Mouse (Mus musculus) midbrain, embryonic 15.5 days (tissue): ENCODE measurements around the gene Gpr137c. TPM values are rescaled to one million over a fixed set of nuclear protein-coding genes. Genes with fewer than 3 reads are reported as not detected.
A peak's percentile ranks its signal among the peaks of the same experiment; 100 is the strongest.

Source experiments
- ATAC-seq: fragments of 200-750 bp; cut with Nextera tagmentation; replicated peaks from 2 replicates; pipeline ENCODE4 v1.8.0; 2017; ENCODE audit warnings: moderate TSS enrichment
- H3K27ac ChIP-seq: fragments of 300-500 bp; sonication (generic); 2 replicates; pipeline ENCODE4 v1.5.1; 2015; ENCODE audit warnings: mild to moderate bottlenecking, inconsistent platforms
- H3K27me3 ChIP-seq: fragments of 300-500 bp; sonication (generic); replicated peaks from 2 replicates; pipeline ENCODE4 v1.6.1; 2015; ENCODE audit warnings: inconsistent platforms
- H3K36me3 ChIP-seq: fragments of 300-500 bp; sonication (generic); replicated peaks from 2 replicates; pipeline ENCODE4 v1.6.1; 2015; ENCODE audit warnings: inconsistent platforms
- H3K4me1 ChIP-seq: fragments of 300-500 bp; sonication (generic); 2 replicates; pipeline ENCODE4 v1.6.1; 2015; ENCODE audit warnings: inconsistent platforms
- H3K4me2 ChIP-seq: fragments of 300-500 bp; sonication (generic); 2 replicates; pipeline ENCODE4 v1.6.1; 2015; ENCODE audit warnings: inconsistent platforms, mild to moderate bottlenecking, moderate library complexity
- H3K4me3 ChIP-seq: fragments of 300-500 bp; sonication (generic); 2 replicates; pipeline ENCODE4 v1.5.1; 2015; ENCODE audit warnings: mild to moderate bottlenecking, inconsistent platforms
- H3K9ac ChIP-seq: fragments of 300-500 bp; sonication (generic); 2 replicates; pipeline ENCODE4 v1.6.1; 2015; ENCODE audit warnings: mild to moderate bottlenecking, inconsistent platforms
- H3K9me3 ChIP-seq: fragments of 300-500 bp; sonication (generic); 2 replicates; pipeline ENCODE4 v1.6.1; 2016; ENCODE audit warnings: inconsistent platforms
- WGBS: fragments of 180-500 bp; shearing (Covaris S2); methylation state at CpG from one replicate; pipeline ENCODE4 v1.1.7; 2015; ENCODE audit warnings: mixed read lengths; 5-methylcytosine and 5-hydroxymethylcytosine counted together
- polyA plus RNA-seq: library from polyadenylated mRNA; unstranded; fragments of >200 nt; fragmentation: Nextera tagmentation; extraction: Ambion mirVana; gene quantifications from 2 replicates; pipeline ENCODE4 v1.2.1, GENCODE M21; 2015

The Gpr137c gene
- 15.9 and 18.1 TPM in 2 replicates for polyA plus RNA-seq

GRCm38 (mm10) chr14:45219281-45220089 is at the start of gene Gpr137c:
TSS of gene Gpr137c (plus strand) at chr14:45219717.
- H3K9me3 ChIP-seq, result no peaks in the 10 kb centered on the region
- H3K36me3 ChIP-seq, result no peaks in the 10 kb centered on the region
- H3K4me1 ChIP-seq, result peaks cover 24% of the 10 kb centered on the region
- peak within 1 kb of the TSS; percentile 97 for H3K9ac ChIP-seq
- H3K4me2 ChIP-seq, result peak within 1 kb of the TSS; percentile 65
- H3K27me3 ChIP-seq, result no peaks in the 10 kb centered on the region
- H3K27ac ChIP-seq, result peak within 1 kb of the TSS; percentile 95
- peak; percentile 99 for ATAC-seq
- H3K4me3 ChIP-seq, result peak within 1 kb of the TSS; percentile 92
- WGBS, result under 1% methylated on average over 73 of the region's 86 CpGs

GRCm38 (mm10) chr14:45172260-45172659 is 47.3 kb upstream of the Gpr137c start:
- no peak for ATAC-seq
- Histone ChIP-seq H3K27ac (no peak overlapping the region), H3K4me2 (no peak overlapping the region), H3K9ac (no peak overlapping the region), H3K9me3 (no peaks in the 10 kb centered on the region), H3K4me1 (no peaks in the 10 kb centered on the region), H3K36me3 (no peaks in the 10 kb centered on the region), H3K4me3 (no peak overlapping the region), H3K27me3 (no peaks in the 10 kb centered on the region)
- 97% methylated on average over 5 of the region's 5 CpGs for WGBS

- Histone ChIP-seq H3K27me3 (no peaks in the 10 kb centered on the region), H3K9me3 (no peaks in the 10 kb centered on the region), H3K27ac (no peak overlapping the region), H3K4me1 (no peaks in the 10 kb centered on the region), H3K4me3 (no peak overlapping the region), H3K36me3 (no peaks in the 10 kb centered on the region), H3K9ac (no peak overlapping the region), H3K4me2 (no peak overlapping the region)
- WGBS, result 70% methylated on average over 14 of the region's 14 CpGs
- ATAC-seq, result 0 out of 2 replicates have a peak, but pooled peaks have one; percentile 45
Observed at GRCm38 (mm10) chr14:45175012-45175740, 44.3 kb upstream of the Gpr137c start.

GRCm38 (mm10) chr14:45179186-45179585 is 40.3 kb upstream of the Gpr137c start:
- H3K9me3 ChIP-seq, result no peaks in the 10 kb centered on the region
- no peak for ATAC-seq
- H3K27me3 ChIP-seq, result no peaks in the 10 kb centered on the region
- H3K4me1 ChIP-seq, result no peaks in the 10 kb centered on the region
- no peak overlapping the region for H3K27ac ChIP-seq
- H3K4me2 ChIP-seq, result no peak overlapping the region
- H3K36me3 ChIP-seq, result peaks cover 3% of the 10 kb centered on the region; the same call in 1 of the 2 replicates
- no peak overlapping the region for H3K9ac ChIP-seq
- no peak overlapping the region for H3K4me3 ChIP-seq
- 83% methylated on average over 2 of the region's 2 CpGs for WGBS

GRCm38 (mm10) chr14:45179606-45180005 is 39.9 kb upstream of the Gpr137c start:
- Histone ChIP-seq H3K9ac (no peak overlapping the region), H3K36me3 (peaks cover 3% of the 10 kb centered on the region; the same call in 1 of the 2 replicates), H3K27ac (no peak overlapping the region), H3K4me2 (no peak overlapping the region), H3K9me3 (no peaks in the 10 kb centered on the region), H3K27me3 (no peaks in the 10 kb centered on the region), H3K4me1 (no peaks in the 10 kb centered on the region), H3K4me3 (no peak overlapping the region)
- WGBS, result 95% methylated on average over 2 of the region's 2 CpGs
- no peak for ATAC-seq

GRCm38 (mm10) chr14:45181611-45182010 is 37.9 kb upstream of the Gpr137c start:
- ATAC-seq, result no peak

GRCm38 (mm10) chr14:45190999-45191398 is 28.5 kb upstream of the Gpr137c start:
- WGBS, result 94% methylated on average over 2 of the region's 2 CpGs
- Histone ChIP-seq H3K4me3 (no peak overlapping the region), H3K4me1 (no peaks in the 10 kb centered on the region), H3K36me3 (no peaks in the 10 kb centered on the region), H3K27me3 (no peaks in the 10 kb centered on the region), H3K9ac (no peak overlapping the region), H3K9me3 (no peaks in the 10 kb centered on the region; the same call in 1 of the 2 replicates), H3K27ac (no peak overlapping the region), H3K4me2 (no peak overlapping the region)
- no peak for ATAC-seq

More at GRCm38 (mm10) chr14:45181611-45182010, 37.9 kb upstream of the Gpr137c start:
- H3K27ac ChIP-seq, result no peak overlapping the region
- H3K4me2 ChIP-seq, result no peak overlapping the region
- no peak overlapping the region for H3K4me3 ChIP-seq
- H3K9me3 ChIP-seq, result no peaks in the 10 kb centered on the region
- 92% methylated on average over 4 of the region's 4 CpGs for WGBS
- H3K9ac ChIP-seq, result no peak overlapping the region
- H3K36me3 ChIP-seq, result peaks cover 3% of the 10 kb centered on the region; the same call in 1 of the 2 replicates
- no peaks in the 10 kb centered on the region for H3K4me1 ChIP-seq
- H3K27me3 ChIP-seq, result no peaks in the 10 kb centered on the region

- H3K9me3 ChIP-seq, result no peaks in the 10 kb centered on the region
- H3K4me3 ChIP-seq, result no peak overlapping the region
- no peaks in the 10 kb centered on the region for H3K4me1 ChIP-seq
- H3K9ac ChIP-seq, result no peak overlapping the region
- H3K36me3 ChIP-seq, result peaks cover 10% of the 10 kb centered on the region; the same call in 1 of the 2 replicates
- no peak overlapping the region for H3K27ac ChIP-seq
- no peaks in the 10 kb centered on the region for H3K27me3 ChIP-seq
- H3K4me2 ChIP-seq, result no peak overlapping the region
- no peak for ATAC-seq
Observed at GRCm38 (mm10) chr14:45200607-45201006, 18.9 kb upstream of the Gpr137c start.

- no peak overlapping the region for H3K27ac ChIP-seq
- H3K4me1 ChIP-seq, result no peaks in the 10 kb centered on the region
- no peak for ATAC-seq
- H3K36me3 ChIP-seq, result peaks cover 4% of the 10 kb centered on the region; the same call in 1 of the 2 replicates
- H3K4me3 ChIP-seq, result no peak overlapping the region
- H3K4me2 ChIP-seq, result no peak overlapping the region
- H3K9ac ChIP-seq, result no peak overlapping the region
- H3K9me3 ChIP-seq, result no peaks in the 10 kb centered on the region
- H3K27me3 ChIP-seq, result no peaks in the 10 kb centered on the region
- WGBS, result 74% methylated on average over 4 of the region's 4 CpGs
Observed at GRCm38 (mm10) chr14:45210683-45211082, 8.8 kb upstream of the Gpr137c start.

GRCm38 (mm10) chr14:45211431-45211830 is 8.1 kb upstream of the Gpr137c start:
- Histone ChIP-seq H3K9me3 (no peaks in the 10 kb centered on the region), H3K4me3 (no peak overlapping the region), H3K9ac (no peak overlapping the region), H3K36me3 (peaks cover 4% of the 10 kb centered on the region; the same call in 1 of the 2 replicates), H3K4me1 (no peaks in the 10 kb centered on the region), H3K27ac (no peak overlapping the region), H3K27me3 (no peaks in the 10 kb centered on the region), H3K4me2 (no peak overlapping the region)
- 93% methylated on average over 1 of the region's 1 CpGs for WGBS
- no peak; the same call in 1 of the 2 replicates for ATAC-seq

- no peaks in the 10 kb centered on the region for H3K9me3 ChIP-seq
- H3K27ac ChIP-seq, result no peak overlapping the region
- H3K4me3 ChIP-seq, result no peak overlapping the region
- peaks cover 15% of the 10 kb centered on the region for H3K4me1 ChIP-seq
- no peak for ATAC-seq
- H3K27me3 ChIP-seq, result no peaks in the 10 kb centered on the region
- no peak overlapping the region for H3K4me2 ChIP-seq
- H3K36me3 ChIP-seq, result no peaks in the 10 kb centered on the region
- H3K9ac ChIP-seq, result no peak overlapping the region
- WGBS, result 95% methylated on average over 9 of the region's 9 CpGs
Observed at GRCm38 (mm10) chr14:45216711-45217340, 2.7 kb upstream of the Gpr137c start.

- peak overlapping the region; percentile 65 for H3K4me2 ChIP-seq
- H3K4me3 ChIP-seq, result no peak overlapping the region; the same call in 1 of the 2 replicates
- 91% methylated on average over 4 of the region's 4 CpGs for WGBS
- no peaks in the 10 kb centered on the region for H3K27me3 ChIP-seq
- H3K9me3 ChIP-seq, result no peaks in the 10 kb centered on the region
- H3K4me1 ChIP-seq, result peaks cover 19% of the 10 kb centered on the region
- no peak overlapping the region for H3K27ac ChIP-seq
- no peak for ATAC-seq
- no peaks in the 10 kb centered on the region for H3K36me3 ChIP-seq
- no peak overlapping the region for H3K9ac ChIP-seq
Observed at GRCm38 (mm10) chr14:45217693-45218092, 1.8 kb upstream of the Gpr137c start.
